Mouse (Mus musculus): ENCODE measurements around the gene Inpp4b.

- TF ChIP-seq POLR2A (IDR thresholded peaks at IDR 0.05; ENCODE audit: extremely low read depth, insufficient read depth, low read length): no peak
- no peak for TF ChIP-seq CTCF (IDR thresholded peaks at IDR 0.05; ENCODE audit: extremely low read depth, insufficient read depth, low read length)
Measured at GRCm38 (mm10) chr8:81635015-81635414, 292.7 kb downstream of the Inpp4b start.

All from cortical plate, adult 2 months (tissue).